Mouse (Mus musculus) limb, embryonic 11.5 days (tissue): Measurements from ENCODE around the gene Adh6b. TPM values are rescaled to one million over a fixed set of nuclear protein-coding genes. Genes with fewer than 3 reads are reported as not detected.

Experiments used
- polyA plus RNA-seq: library from polyadenylated mRNA; unstranded; fragments of >200 nt; fragmentation: Nextera tagmentation; extraction: Ambion mirVana; gene quantifications from 2 replicates; pipeline ENCODE4 v1.2.1, GENCODE M21; 2014

The Adh6b gene
- polyA plus RNA-seq, 1 experiment from 2014 or later: 0.45 TPM

Other genes starting within 250 kb of the Adh6b start
- gene Trmt10a, start 198.3 kb upstream of the Adh6b start, polyA plus RNA-seq: 18.0 and 20.3 TPM in 2 replicates
- gene Mttp, start 196.8 kb upstream of the Adh6b start, polyA plus RNA-seq: 8.2 and 9.1 TPM in 2 replicates
- not detected in 2 replicates for gene 4930579F01Rik, start 147.9 kb upstream of the Adh6b start, polyA plus RNA-seq
- not detected in 2 replicates for gene Adh7, start 124.0 kb upstream of the Adh6b start, polyA plus RNA-seq
- 1.3 and 1.6 TPM in 2 replicates for gene Adh1, start 80.8 kb upstream of the Adh6b start, polyA plus RNA-seq
- gene Adh6a, start 28.5 kb upstream of the Adh6b start, polyA plus RNA-seq: not detected in 2 replicates
- not detected in 2 replicates for gene Adh4, start 73.7 kb downstream of the Adh6b start, polyA plus RNA-seq
- gene Adh5, start 101.3 kb downstream of the Adh6b start, polyA plus RNA-seq: 243 and 245 TPM in 2 replicates
- 52.4 and 55.3 TPM in 2 replicates for gene Metap1, start 147.7 kb downstream of the Adh6b start, polyA plus RNA-seq
- 546 and 557 TPM in 2 replicates for gene Eif4e, start 184.4 kb downstream of the Adh6b start, polyA plus RNA-seq